Mouse (Mus musculus) liver, adult 2 months (tissue): ENCODE data around the gene Ntpcr.

Source experiments
- CTCF ChIP-seq: fragments of 200-500 bp; IDR thresholded peaks from 2 replicates; pipeline ENCODE4 v1.5.1; 2011; ENCODE audit warnings: low read depth, low read length, control low read depth
- POLR2A ChIP-seq: fragments of 200-500 bp; IDR thresholded peaks from 2 replicates; pipeline ENCODE4 v1.6.1; 2011; ENCODE audit warnings: low read length, control low read depth; ENCODE audit not compliant: insufficient read depth; ENCODE audit errors: extremely low read depth

DNA sequence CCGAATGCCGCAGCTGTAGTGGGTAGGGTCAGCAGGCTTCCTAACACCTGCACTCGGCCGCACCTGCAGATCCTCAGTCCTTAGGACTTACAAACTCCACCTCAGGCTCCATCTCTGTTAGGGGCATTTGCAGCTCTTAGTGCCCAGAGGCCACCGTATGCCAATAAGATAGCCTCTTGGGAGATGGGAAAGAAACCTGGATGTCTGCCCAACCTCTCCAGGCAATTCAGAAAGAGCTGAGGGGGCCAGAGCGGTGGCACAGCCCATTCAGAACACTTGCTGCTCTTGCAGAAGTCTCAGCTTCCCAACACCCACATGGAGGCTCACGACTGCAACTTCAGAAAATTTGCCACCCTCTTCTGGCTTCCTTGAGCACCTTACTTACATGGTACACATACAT, 23.9 kb upstream of the Ntpcr start:
- TF ChIP-seq CTCF: no peak
- no peak for TF ChIP-seq POLR2A
